Mouse (Mus musculus): ENCODE results near the gene Gm10271. TPM values are rescaled to one million over a fixed set of nuclear protein-coding genes. Genes with fewer than 3 reads are reported as not detected.

The Gm10271 gene
- polyA plus RNA-seq, 1 experiment from 2014 or later: not detected

DNA sequence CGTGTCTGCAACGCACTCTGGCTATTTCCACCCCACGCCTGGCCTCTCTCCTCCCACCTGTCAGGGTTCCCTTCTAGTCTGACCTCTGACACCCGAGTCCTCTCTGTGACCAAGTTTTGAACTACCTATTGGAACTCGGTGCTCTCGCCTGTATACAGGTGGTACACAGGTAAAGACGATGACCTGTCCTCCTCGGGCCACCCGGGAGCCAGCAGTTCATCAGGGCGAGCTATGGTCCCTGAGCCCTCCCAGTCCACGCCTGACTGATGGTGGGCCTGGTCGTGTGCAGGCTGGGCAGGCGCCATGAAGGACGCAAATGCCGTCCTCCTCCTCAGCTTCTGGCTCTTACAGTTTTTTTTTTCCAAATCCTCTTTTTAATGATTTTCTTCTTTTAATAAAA, 51.0 kb downstream of the Gm10271 start:
- ATAC-seq (ENCODE audit: low FRiP score, low TSS enrichment) (no peak), DNase-seq (no peak)
- no peak overlapping the region for H3K9ac ChIP-seq (replicated peaks; ENCODE audit: low read length)
- no peaks in the 10 kb centered on the region for H3K9me3 ChIP-seq (ENCODE audit: control insufficient read depth, low read length)
- WGBS: 93% methylated on average over 15 of the region's 15 CpGs
- H3K27me3 ChIP-seq (ENCODE audit: control insufficient read depth, insufficient read depth, low read length): no peaks in the 10 kb centered on the region
- H3K4me2 ChIP-seq (ENCODE audit: low read length): no peak overlapping the region
- H3K36me3 ChIP-seq (ENCODE audit: control insufficient read depth, insufficient read depth, low read length): peaks cover 51% of the 10 kb centered on the region
- H3K4me3 ChIP-seq (replicated peaks; ENCODE audit: low read depth, low read length): no peak overlapping the region
- H3K4me1 ChIP-seq (ENCODE audit: control insufficient read depth, insufficient read depth, low read length): no peaks in the 10 kb centered on the region
- H3K27ac ChIP-seq (replicated peaks; ENCODE audit: low read depth, low read length): no peak overlapping the region

DNA sequence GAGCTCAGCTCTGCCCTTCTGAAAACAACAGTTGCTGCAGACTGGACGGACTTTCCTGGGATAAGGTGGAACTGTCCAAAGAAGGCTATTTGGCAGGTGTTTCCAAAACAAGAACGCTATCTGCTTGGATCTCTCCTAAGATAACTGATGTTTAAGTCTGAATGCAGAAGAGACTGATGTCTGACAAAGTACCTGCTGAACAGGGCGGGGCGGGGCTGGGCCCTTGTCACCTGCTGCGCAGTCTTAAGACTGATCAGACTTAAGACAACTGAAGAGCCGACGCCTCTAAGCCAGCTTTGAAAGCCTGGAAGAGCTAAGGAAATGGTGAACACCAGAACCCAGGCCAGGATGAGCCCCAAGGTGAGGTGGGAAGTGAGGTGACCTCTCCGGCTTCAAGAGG, 51.8 kb downstream of the Gm10271 start:
- Histone ChIP-seq H3K9me3 (ENCODE audit: control insufficient read depth, low read length) (no peaks in the 10 kb centered on the region), H3K4me3 (replicated peaks; ENCODE audit: low read depth, low read length) (no peak overlapping the region), H3K9ac (replicated peaks; ENCODE audit: low read length) (no peak overlapping the region), H3K4me1 (ENCODE audit: control insufficient read depth, insufficient read depth, low read length) (no peaks in the 10 kb centered on the region), H3K27ac (replicated peaks; ENCODE audit: low read depth, low read length) (no peak overlapping the region), H3K4me2 (ENCODE audit: low read length) (no peak overlapping the region), H3K36me3 (ENCODE audit: control insufficient read depth, insufficient read depth, low read length) (peaks cover 49% of the 10 kb centered on the region), H3K27me3 (ENCODE audit: control insufficient read depth, insufficient read depth, low read length) (no peaks in the 10 kb centered on the region)
- no peak for ATAC-seq (ENCODE audit: low FRiP score, low TSS enrichment)
- no peak for DNase-seq
- 95% methylated on average over 8 of the region's 8 CpGs for WGBS

DNA sequence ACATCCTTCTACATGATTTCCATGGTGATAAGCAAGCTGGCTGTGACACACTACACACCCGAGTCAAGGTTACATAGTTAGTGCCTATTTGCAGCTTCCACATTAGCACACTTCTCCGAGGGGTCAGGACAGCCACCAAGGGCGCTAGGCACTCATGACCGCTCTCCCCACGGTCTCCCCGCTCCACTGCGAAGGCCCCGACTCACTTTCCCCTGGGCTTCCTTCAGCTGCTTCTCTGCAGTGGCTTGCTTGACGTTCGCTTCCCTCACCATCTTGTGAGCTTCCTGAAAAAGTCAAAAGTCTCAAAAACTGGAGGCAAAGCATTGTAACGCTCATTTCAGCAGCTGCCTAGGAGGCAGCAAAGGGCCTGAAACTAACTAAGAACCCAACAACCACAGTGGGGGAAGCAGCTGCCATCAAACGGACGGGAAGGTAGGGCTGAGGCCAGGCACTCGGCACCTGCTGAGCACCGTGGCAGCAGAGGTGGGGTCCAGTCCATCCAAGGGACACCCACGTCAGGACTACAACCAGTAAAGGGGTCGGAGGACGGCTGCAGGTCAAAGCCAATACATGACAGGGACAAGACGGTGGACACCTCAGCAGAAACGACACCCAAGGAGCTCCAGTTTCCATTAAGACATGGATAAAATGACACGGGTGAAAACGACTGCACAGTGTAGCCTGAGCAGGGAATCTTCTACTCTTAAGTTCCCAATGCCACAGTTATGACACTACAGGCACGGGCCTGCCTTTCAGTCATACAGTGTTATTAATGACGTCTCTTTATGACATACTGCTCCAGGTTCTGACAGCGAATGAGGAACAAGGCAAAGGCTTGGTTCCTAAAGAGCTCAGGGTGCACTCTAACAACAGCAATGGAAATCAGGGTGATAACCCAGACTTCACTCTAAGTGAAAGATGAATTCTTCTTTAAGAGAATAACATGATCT, 52.8 kb downstream of the Gm10271 start:
- H3K9me3 ChIP-seq (ENCODE audit: control insufficient read depth, low read length): no peaks in the 10 kb centered on the region
- ATAC-seq (ENCODE audit: low FRiP score, low TSS enrichment) (no peak), DNase-seq (no peak)
- no peaks in the 10 kb centered on the region for H3K4me1 ChIP-seq (ENCODE audit: control insufficient read depth, insufficient read depth, low read length)
- no peak overlapping the region for H3K27ac ChIP-seq (replicated peaks; ENCODE audit: low read depth, low read length)
- H3K27me3 ChIP-seq (ENCODE audit: control insufficient read depth, insufficient read depth, low read length): no peaks in the 10 kb centered on the region
- 92% methylated on average over 25 of the region's 25 CpGs for WGBS
- H3K4me2 ChIP-seq (ENCODE audit: low read length): no peak overlapping the region
- no peak overlapping the region for H3K4me3 ChIP-seq (replicated peaks; ENCODE audit: low read depth, low read length)
- H3K9ac ChIP-seq (replicated peaks; ENCODE audit: low read length): no peak overlapping the region
- H3K36me3 ChIP-seq (ENCODE audit: control insufficient read depth, insufficient read depth, low read length): peaks cover 48% of the 10 kb centered on the region

DNA sequence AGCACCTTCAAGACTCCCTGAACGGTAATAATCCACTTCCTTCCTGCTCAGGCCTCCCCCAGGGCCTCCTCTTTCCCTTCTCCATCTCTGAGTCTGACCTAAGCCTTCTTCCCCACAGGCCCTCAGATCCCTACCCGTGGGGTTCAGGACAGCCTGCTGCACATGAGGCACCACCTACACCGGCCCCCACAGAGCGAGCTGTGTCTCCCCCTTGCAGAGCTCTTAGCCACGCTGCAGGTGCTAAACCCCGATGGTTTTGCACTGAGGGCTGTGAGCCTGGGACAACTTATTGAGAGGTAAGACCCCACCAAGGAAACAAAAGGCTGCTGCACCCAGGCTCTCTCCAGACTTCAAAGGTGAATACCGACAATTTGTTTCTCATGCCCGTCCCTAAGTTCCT, 55.8 kb downstream of the Gm10271 start:
- DNase-seq (no peak), ATAC-seq (ENCODE audit: low FRiP score, low TSS enrichment) (no peak)
- Histone ChIP-seq H3K4me3 (replicated peaks; ENCODE audit: low read depth, low read length) (no peak overlapping the region), H3K4me1 (ENCODE audit: control insufficient read depth, insufficient read depth, low read length) (no peaks in the 10 kb centered on the region), H3K27ac (replicated peaks; ENCODE audit: low read depth, low read length) (no peak overlapping the region), H3K36me3 (ENCODE audit: control insufficient read depth, insufficient read depth, low read length) (peaks cover 52% of the 10 kb centered on the region), H3K9me3 (ENCODE audit: control insufficient read depth, low read length) (no peaks in the 10 kb centered on the region), H3K9ac (replicated peaks; ENCODE audit: low read length) (no peak overlapping the region), H3K27me3 (ENCODE audit: control insufficient read depth, insufficient read depth, low read length) (no peaks in the 10 kb centered on the region), H3K4me2 (ENCODE audit: low read length) (no peak overlapping the region)
- WGBS: 86% methylated on average over 8 of the region's 8 CpGs

DNA sequence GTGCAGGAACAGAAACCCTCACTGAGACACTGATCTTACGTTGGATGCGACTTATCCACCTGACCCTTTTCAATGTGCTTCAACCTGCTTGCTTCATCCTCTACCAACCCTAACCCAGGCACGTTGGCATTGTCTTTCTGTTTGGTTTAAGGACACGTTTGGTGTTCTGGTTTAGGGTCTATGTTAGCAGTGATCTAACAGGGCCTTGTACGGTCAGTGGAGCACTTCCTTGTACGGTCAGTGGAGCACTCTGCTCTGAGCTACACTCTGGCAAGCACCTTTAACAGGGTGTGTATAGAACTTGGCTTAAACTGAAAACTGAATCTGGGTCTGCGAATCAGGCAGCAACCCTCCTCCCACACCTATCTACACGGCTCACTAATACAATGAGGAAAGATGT, 57.1 kb downstream of the Gm10271 start:
- H3K36me3 ChIP-seq (ENCODE audit: control insufficient read depth, insufficient read depth, low read length): peaks cover 60% of the 10 kb centered on the region
- no peak overlapping the region for H3K4me2 ChIP-seq (ENCODE audit: low read length)
- DNase-seq (no peak), ATAC-seq (ENCODE audit: low FRiP score, low TSS enrichment) (no peak)
- no peak overlapping the region for H3K27ac ChIP-seq (replicated peaks; ENCODE audit: low read depth, low read length)
- no peaks in the 10 kb centered on the region for H3K9me3 ChIP-seq (ENCODE audit: control insufficient read depth, low read length)
- H3K4me1 ChIP-seq (ENCODE audit: control insufficient read depth, insufficient read depth, low read length): no peaks in the 10 kb centered on the region
- no peak overlapping the region for H3K9ac ChIP-seq (replicated peaks; ENCODE audit: low read length)
- H3K4me3 ChIP-seq (replicated peaks; ENCODE audit: low read depth, low read length): no peak overlapping the region
- no peaks in the 10 kb centered on the region for H3K27me3 ChIP-seq (ENCODE audit: control insufficient read depth, insufficient read depth, low read length)
- 97% methylated on average over 8 of the region's 8 CpGs for WGBS

DNA sequence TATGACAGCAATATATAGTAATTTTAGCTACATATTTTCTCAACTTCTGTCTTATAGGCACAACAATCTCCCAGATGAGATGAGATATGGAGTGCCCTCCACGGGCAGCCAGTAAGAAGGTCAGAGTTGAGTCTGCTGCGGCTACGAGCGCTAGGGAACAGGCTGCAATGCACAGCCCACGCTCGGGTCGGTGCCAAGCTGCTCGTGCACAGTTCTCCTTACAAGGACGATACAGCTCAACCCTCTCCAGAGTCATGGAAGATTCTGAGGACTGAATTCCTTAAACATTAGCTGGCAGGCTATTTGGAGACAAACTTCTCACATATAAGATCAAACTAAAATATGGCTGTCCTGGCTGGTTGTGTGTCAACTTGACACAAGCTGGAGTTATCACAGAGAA, 57.8 kb downstream of the Gm10271 start:
- Histone ChIP-seq H3K9me3 (ENCODE audit: control insufficient read depth, low read length) (no peaks in the 10 kb centered on the region), H3K36me3 (ENCODE audit: control insufficient read depth, insufficient read depth, low read length) (peaks cover 65% of the 10 kb centered on the region), H3K9ac (replicated peaks; ENCODE audit: low read length) (no peak overlapping the region), H3K27me3 (ENCODE audit: control insufficient read depth, insufficient read depth, low read length) (no peaks in the 10 kb centered on the region), H3K4me1 (ENCODE audit: control insufficient read depth, insufficient read depth, low read length) (no peaks in the 10 kb centered on the region), H3K4me3 (replicated peaks; ENCODE audit: low read depth, low read length) (no peak overlapping the region), H3K27ac (replicated peaks; ENCODE audit: low read depth, low read length) (no peak overlapping the region), H3K4me2 (ENCODE audit: low read length) (no peak overlapping the region)
- ATAC-seq (ENCODE audit: low FRiP score, low TSS enrichment) (no peak), DNase-seq (no peak)
- 95% methylated on average over 9 of the region's 9 CpGs for WGBS

DNA sequence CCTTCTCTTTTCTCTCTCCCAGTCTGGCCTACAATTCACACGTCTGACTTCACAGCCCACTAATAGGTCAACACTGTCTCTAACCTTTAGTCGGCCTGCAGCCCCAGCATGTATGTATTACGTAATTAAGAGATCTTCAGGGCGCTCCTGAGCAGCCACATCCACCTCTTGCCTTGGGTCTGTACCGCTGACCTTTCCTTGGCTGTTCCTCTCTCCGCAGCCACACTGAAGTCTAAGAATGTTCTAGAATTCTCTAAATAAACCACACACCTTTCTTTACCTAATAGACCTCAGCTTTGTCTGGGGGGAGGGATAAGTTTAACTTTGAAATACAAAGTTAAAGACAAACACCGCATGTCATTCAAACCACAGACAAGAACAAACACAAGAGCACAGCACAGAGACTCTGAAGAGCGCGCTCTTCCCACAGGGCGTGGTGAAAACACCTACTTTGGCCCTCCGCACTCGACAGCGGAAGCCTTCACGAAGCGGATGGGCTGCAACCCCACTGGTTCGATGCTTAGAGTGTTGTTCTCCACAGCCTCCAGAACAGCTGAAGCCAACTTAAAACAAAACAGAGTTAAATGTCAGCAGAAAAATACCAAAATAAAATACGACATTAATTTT, 58.6 kb downstream of the Gm10271 start:
- Histone ChIP-seq H3K27ac (replicated peaks; ENCODE audit: low read depth, low read length) (no peak overlapping the region), H3K4me3 (replicated peaks; ENCODE audit: low read depth, low read length) (no peak overlapping the region), H3K9ac (replicated peaks; ENCODE audit: low read length) (no peak overlapping the region), H3K27me3 (ENCODE audit: control insufficient read depth, insufficient read depth, low read length) (no peaks in the 10 kb centered on the region), H3K4me2 (ENCODE audit: low read length) (no peak overlapping the region), H3K9me3 (ENCODE audit: control insufficient read depth, low read length) (no peaks in the 10 kb centered on the region), H3K36me3 (ENCODE audit: control insufficient read depth, insufficient read depth, low read length) (peaks cover 67% of the 10 kb centered on the region), H3K4me1 (ENCODE audit: control insufficient read depth, insufficient read depth, low read length) (no peaks in the 10 kb centered on the region)
- DNase-seq (no peak), ATAC-seq (ENCODE audit: low FRiP score, low TSS enrichment) (no peak)
- 96% methylated on average over 17 of the region's 17 CpGs for WGBS

DNA sequence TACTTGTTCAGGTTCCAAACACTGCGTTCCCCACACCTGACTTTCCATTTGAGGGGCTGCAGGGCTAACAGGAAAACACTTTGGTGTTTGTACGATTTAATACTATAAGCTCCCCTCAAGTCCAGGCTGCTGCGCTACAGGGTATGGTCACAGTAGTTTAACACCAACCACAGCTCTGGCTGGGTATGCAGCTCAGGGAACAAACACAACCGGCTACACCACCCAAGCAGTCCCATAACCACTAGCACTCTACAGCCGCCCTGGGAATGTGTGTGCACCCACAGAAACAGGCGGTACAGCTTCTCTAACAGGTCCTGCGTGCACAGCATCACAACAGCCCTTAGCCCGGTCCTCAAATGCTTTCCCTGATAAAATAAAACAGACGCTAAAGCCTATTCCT, 59.6 kb downstream of the Gm10271 start:
- ATAC-seq (ENCODE audit: low FRiP score, low TSS enrichment) (no peak), DNase-seq (no peak)
- Histone ChIP-seq H3K27me3 (ENCODE audit: control insufficient read depth, insufficient read depth, low read length) (no peaks in the 10 kb centered on the region), H3K4me1 (ENCODE audit: control insufficient read depth, insufficient read depth, low read length) (no peaks in the 10 kb centered on the region), H3K4me3 (replicated peaks; ENCODE audit: low read depth, low read length) (no peak overlapping the region), H3K4me2 (ENCODE audit: low read length) (no peak overlapping the region), H3K27ac (replicated peaks; ENCODE audit: low read depth, low read length) (no peak overlapping the region), H3K36me3 (ENCODE audit: control insufficient read depth, insufficient read depth, low read length) (peaks cover 68% of the 10 kb centered on the region), H3K9me3 (ENCODE audit: control insufficient read depth, low read length) (no peaks in the 10 kb centered on the region), H3K9ac (replicated peaks; ENCODE audit: low read length) (no peak overlapping the region)
- WGBS: 94% methylated on average over 9 of the region's 9 CpGs

Data from midbrain, embryonic 14.5 days (tissue).